Mouse (Mus musculus) megakaryocyte, embryonic 14.5 days (primary cell): ENCODE measurements around the gene Rab31. TPM values are rescaled to one million over a fixed set of nuclear protein-coding genes. Genes with fewer than 3 reads are reported as not detected.

ENCODE experiments used
- H3K27me3 ChIP-seq: replicated peaks from 2 replicates; pipeline ENCODE3; 2012; ENCODE audit warnings: inconsistent platforms
- H3K36me3 ChIP-seq: replicated peaks from 2 replicates; pipeline ENCODE3; 2012; ENCODE audit warnings: low read length, inconsistent platforms, mixed read lengths
- H3K4me1 ChIP-seq: 2 replicates; pipeline ENCODE4 v1.6.1; 2012; ENCODE audit warnings: inconsistent platforms
- H3K4me3 ChIP-seq: replicated peaks from 2 replicates; pipeline ENCODE3; 2012; ENCODE audit warnings: moderate library complexity, mild to moderate bottlenecking, inconsistent platforms
- H3K9me3 ChIP-seq: 2 replicates; pipeline ENCODE4 v1.6.1; 2012; ENCODE audit warnings: inconsistent platforms
- FLI1 ChIP-seq: IDR thresholded peaks from 2 replicates; pipeline ENCODE4 v1.6.1; 2012; ENCODE audit warnings: low read length, inconsistent platforms, mixed read lengths
- GATA1 ChIP-seq: IDR thresholded peaks from 3 replicates; pipeline ENCODE4 v1.6.1; 2012; ENCODE audit warnings: mixed read lengths, low read length, inconsistent platforms, borderline replicate concordance
- polyA plus RNA-seq: library from polyadenylated mRNA; stranded (reverse); fragments of >175 nt; gene quantifications from 2 replicates; pipeline ENCODE4 v1.2.3, GENCODE M21; 2012; ENCODE audit warnings: low replicate concordance; ENCODE audit not compliant: insufficient read depth

Gene Rab31
- polyA plus RNA-seq, 1 experiment, result 2.8 TPM

- TF ChIP-seq GATA1, result no peak
- TF ChIP-seq FLI1, result no peak
- Histone ChIP-seq H3K36me3 (peaks cover 7% of the 10 kb centered on the region), H3K4me3 (no peak overlapping the region), H3K9me3 (no peaks in the 10 kb centered on the region), H3K27me3 (no peaks in the 10 kb centered on the region), H3K4me1 (peaks cover 7% of the 10 kb centered on the region; the same call in 1 of the 2 replicates)
Measured at GRCm38 (mm10) chr17:65696939-65697338, 75.6 kb downstream of the Rab31 start.

- Histone ChIP-seq H3K27me3 (no peaks in the 10 kb centered on the region), H3K36me3 (peaks cover 19% of the 10 kb centered on the region), H3K4me1 (no peaks in the 10 kb centered on the region), H3K9me3 (peaks cover 10% of the 10 kb centered on the region), H3K4me3 (no peak overlapping the region)
- TF ChIP-seq GATA1 (no peak), FLI1 (no peak)
Measured at GRCm38 (mm10) chr17:65692276-65692675, 80.3 kb downstream of the Rab31 start.

GRCm38 (mm10) chr17:65683731-65684130 is 88.8 kb downstream of the Rab31 start:
- H3K4me1 ChIP-seq, result peaks cover 22% of the 10 kb centered on the region
- no peaks in the 10 kb centered on the region for H3K36me3 ChIP-seq
- TF ChIP-seq FLI1 (no peak), GATA1 (no peak)
- no peaks in the 10 kb centered on the region for H3K27me3 ChIP-seq
- H3K9me3 ChIP-seq, result no peaks in the 10 kb centered on the region
- H3K4me3 ChIP-seq, result no peak overlapping the region

- Histone ChIP-seq H3K36me3 (no peaks in the 10 kb centered on the region), H3K27me3 (no peaks in the 10 kb centered on the region), H3K4me3 (no peak overlapping the region), H3K9me3 (no peaks in the 10 kb centered on the region), H3K4me1 (peaks cover 22% of the 10 kb centered on the region)
- TF ChIP-seq FLI1 (no peak), GATA1 (no peak)
Measured at GRCm38 (mm10) chr17:65683316-65683715, 89.2 kb downstream of the Rab31 start.

- Histone ChIP-seq H3K36me3 (no peaks in the 10 kb centered on the region), H3K4me1 (peaks cover 25% of the 10 kb centered on the region), H3K27me3 (no peaks in the 10 kb centered on the region), H3K4me3 (no peak overlapping the region), H3K9me3 (no peaks in the 10 kb centered on the region)
- no peak for TF ChIP-seq FLI1
- no peak for TF ChIP-seq GATA1
Measured at GRCm38 (mm10) chr17:65682071-65682680, 90.4 kb downstream of the Rab31 start.

GRCm38 (mm10) chr17:65681516-65681915 is 91.0 kb downstream of the Rab31 start:
- H3K4me1 ChIP-seq, result peaks cover 27% of the 10 kb centered on the region
- H3K36me3 ChIP-seq, result no peaks in the 10 kb centered on the region
- H3K9me3 ChIP-seq, result no peaks in the 10 kb centered on the region
- no peak overlapping the region for H3K4me3 ChIP-seq
- peaks cover under 1% of the 10 kb centered on the region for H3K27me3 ChIP-seq
- TF ChIP-seq FLI1 (no peak), GATA1 (no peak)

- no peaks in the 10 kb centered on the region for H3K36me3 ChIP-seq
- peaks cover 30% of the 10 kb centered on the region for H3K4me1 ChIP-seq
- TF ChIP-seq GATA1 (no peak), FLI1 (no peak)
- peaks cover 2% of the 10 kb centered on the region for H3K27me3 ChIP-seq
- peak overlapping the region; percentile 31 for H3K4me3 ChIP-seq
- no peaks in the 10 kb centered on the region for H3K9me3 ChIP-seq
Measured at GRCm38 (mm10) chr17:65680801-65681412, 91.6 kb downstream of the Rab31 start.

GRCm38 (mm10) chr17:65679806-65680446 is 92.6 kb downstream of the Rab31 start:
- TF ChIP-seq GATA1 (no peak), FLI1 (no peak)
- no peaks in the 10 kb centered on the region for H3K36me3 ChIP-seq
- H3K27me3 ChIP-seq, result peaks cover 4% of the 10 kb centered on the region
- H3K4me1 ChIP-seq, result peaks cover 38% of the 10 kb centered on the region
- H3K9me3 ChIP-seq, result no peaks in the 10 kb centered on the region
- peak overlapping the region; percentile 59 for H3K4me3 ChIP-seq

- Histone ChIP-seq H3K4me1 (peaks cover 55% of the 10 kb centered on the region), H3K36me3 (no peaks in the 10 kb centered on the region), H3K9me3 (no peaks in the 10 kb centered on the region; the same call in 1 of the 2 replicates), H3K27me3 (peaks cover 4% of the 10 kb centered on the region), H3K4me3 (no peak overlapping the region)
- TF ChIP-seq GATA1 (no peak), FLI1 (no peak)
Measured at GRCm38 (mm10) chr17:65677742-65678141, 94.8 kb downstream of the Rab31 start.

GRCm38 (mm10) chr17:65676536-65676935 is 96.0 kb downstream of the Rab31 start:
- TF ChIP-seq GATA1 (no peak), FLI1 (no peak)
- Histone ChIP-seq H3K9me3 (no peaks in the 10 kb centered on the region; the same call in 1 of the 2 replicates), H3K27me3 (peaks cover 4% of the 10 kb centered on the region), H3K4me3 (no peak overlapping the region), H3K4me1 (peaks cover 50% of the 10 kb centered on the region), H3K36me3 (no peaks in the 10 kb centered on the region)
